Mouse (Mus musculus) intestine, postnatal 0 days (tissue): Measurements from ENCODE around the gene Fgfr2. TPM values are rescaled to one million over a fixed set of nuclear protein-coding genes. Genes with fewer than 3 reads are reported as not detected.

ENCODE experiments used
- ATAC-seq: fragments of 200-750 bp; cut with Nextera tagmentation; 2 replicates; pipeline ENCODE4 v1.8.0; 2017; ENCODE audit warnings: mild to moderate bottlenecking, moderate TSS enrichment, moderate library complexity
- H3K27ac ChIP-seq: fragments of 300-500 bp; sonication (generic); 2 replicates; pipeline ENCODE4 v1.5.1; 2014; ENCODE audit warnings: mild to moderate bottlenecking, low read depth, low read length, moderate library complexity
- H3K27me3 ChIP-seq: fragments of 300-500 bp; sonication (generic); replicated peaks from 2 replicates; pipeline ENCODE4 v1.6.1; 2014; ENCODE audit warnings: low read length, mixed read lengths; ENCODE audit not compliant: control insufficient read depth, insufficient read depth
- H3K36me3 ChIP-seq: fragments of 300-500 bp; sonication (generic); 2 replicates; pipeline ENCODE4 v1.6.1; 2014; ENCODE audit warnings: mild to moderate bottlenecking, moderate library complexity; ENCODE audit not compliant: control insufficient read depth, insufficient read depth
- H3K4me1 ChIP-seq: fragments of 300-500 bp; sonication (generic); replicated peaks from 2 replicates; pipeline ENCODE4 v1.6.1; 2014; ENCODE audit warnings: antibody characterized with exemption, low read length, mixed read lengths; ENCODE audit not compliant: control insufficient read depth, insufficient read depth
- H3K4me2 ChIP-seq: fragments of 300-500 bp; sonication (generic); replicated peaks from 2 replicates; pipeline ENCODE4 v1.6.1; 2014; ENCODE audit warnings: low read depth, mild to moderate bottlenecking, moderate library complexity
- H3K4me3 ChIP-seq: fragments of 300-500 bp; sonication (generic); 2 replicates; pipeline ENCODE4 v1.5.1; 2014; ENCODE audit warnings: low read depth, low read length
- H3K9ac ChIP-seq: fragments of 300-500 bp; sonication (generic); 2 replicates; pipeline ENCODE4 v1.6.1; 2014; ENCODE audit warnings: mild to moderate bottlenecking, low read depth, low read length
- H3K9me3 ChIP-seq: fragments of 300-500 bp; sonication (generic); 2 replicates; pipeline ENCODE4 v1.6.1; 2016; ENCODE audit warnings: mixed run types; ENCODE audit not compliant: control insufficient read depth
- CTCF ChIP-seq: sonication (generic); IDR thresholded peaks from 2 replicates; pipeline ENCODE4 v1.5.1; 2016; ENCODE audit warnings: low read depth, mild to moderate bottlenecking, control low read depth, antibody characterized with exemption, moderate library complexity
- WGBS: fragments of 180-500 bp; shearing (Covaris S2); extraction: QIAGEN DNeasy Blood & Tissue Kit; methylation state at CpG from one replicate; pipeline ENCODE4 v1.1.7; 2014; 5-methylcytosine and 5-hydroxymethylcytosine counted together
- polyA plus RNA-seq: library from polyadenylated mRNA; unstranded; fragments of >200 nt; fragmentation: Nextera tagmentation; extraction: Ambion mirVana; gene quantifications from 2 replicates; pipeline ENCODE4 v1.2.1, GENCODE M21; 2015

Fgfr2 gene
- polyA plus RNA-seq, 1 experiment from 2014 or later: 29.5 TPM

GRCm38 (mm10) chr7:130782501-130783050, 2340.6 kb downstream of the Fgfr2 start:
- H3K27ac ChIP-seq: no peak overlapping the region
- no peaks in the 10 kb centered on the region for H3K27me3 ChIP-seq
- no peak overlapping the region for H3K4me2 ChIP-seq
- no peaks in the 10 kb centered on the region for H3K4me1 ChIP-seq
- H3K4me3 ChIP-seq: no peak overlapping the region
- 64% methylated on average over 5 of the region's 5 CpGs for WGBS
- H3K9ac ChIP-seq: no peak overlapping the region
- no peak for TF ChIP-seq CTCF
- no peak for ATAC-seq
- no peaks in the 10 kb centered on the region for H3K9me3 ChIP-seq
- H3K36me3 ChIP-seq: no peaks in the 10 kb centered on the region

GRCm38 (mm10) chr7:130780866-130781419, 2342.2 kb downstream of the Fgfr2 start:
- Histone ChIP-seq H3K27me3 (no peaks in the 10 kb centered on the region), H3K4me3 (no peak overlapping the region), H3K36me3 (no peaks in the 10 kb centered on the region), H3K4me1 (no peaks in the 10 kb centered on the region), H3K4me2 (no peak overlapping the region), H3K9me3 (no peaks in the 10 kb centered on the region), H3K27ac (no peak overlapping the region), H3K9ac (no peak overlapping the region)
- TF ChIP-seq CTCF: no peak
- no peak for ATAC-seq
- WGBS: 47% methylated on average over 5 of the region's 5 CpGs

GRCm38 (mm10) chr7:130773914-130774630, 2349.1 kb downstream of the Fgfr2 start, which contains the start of gene Btbd16:
Btbd16 (plus strand) TSS chr7:130774069.
- H3K27ac ChIP-seq: no peak within 1 kb of the TSS
- WGBS: 55% methylated on average over 9 of the region's 9 CpGs
- H3K9me3 ChIP-seq: no peaks in the 10 kb centered on the region
- no peak for TF ChIP-seq CTCF
- no peak within 1 kb of the TSS for H3K4me2 ChIP-seq
- no peaks in the 10 kb centered on the region for H3K4me1 ChIP-seq
- ATAC-seq: no peak
- H3K4me3 ChIP-seq: no peak within 1 kb of the TSS
- H3K36me3 ChIP-seq: no peaks in the 10 kb centered on the region
- no peak within 1 kb of the TSS for H3K9ac ChIP-seq
- no peaks in the 10 kb centered on the region for H3K27me3 ChIP-seq

- H3K4me1 ChIP-seq: no peaks in the 10 kb centered on the region
- H3K4me3 ChIP-seq: no peak overlapping the region
- 54% methylated on average over 11 of the region's 11 CpGs for WGBS
- no peaks in the 10 kb centered on the region for H3K36me3 ChIP-seq
- H3K9me3 ChIP-seq: no peaks in the 10 kb centered on the region
- TF ChIP-seq CTCF: peak; percentile 77
- no peak overlapping the region for H3K27ac ChIP-seq
- H3K9ac ChIP-seq: no peak overlapping the region
- peak; percentile 31; the same call in 1 of the 2 replicates for ATAC-seq
- H3K27me3 ChIP-seq: no peaks in the 10 kb centered on the region
- no peak overlapping the region for H3K4me2 ChIP-seq
Measured at GRCm38 (mm10) chr7:130773171-130773830, 2349.8 kb downstream of the Fgfr2 start.

GRCm38 (mm10) chr7:130770707-130771106, 2352.4 kb downstream of the Fgfr2 start:
- H3K27me3 ChIP-seq: no peaks in the 10 kb centered on the region
- H3K27ac ChIP-seq: no peak overlapping the region
- ATAC-seq: no peak
- H3K4me3 ChIP-seq: no peak overlapping the region
- no peaks in the 10 kb centered on the region for H3K9me3 ChIP-seq
- peak; percentile 90 for TF ChIP-seq CTCF
- no peaks in the 10 kb centered on the region for H3K36me3 ChIP-seq
- no peak overlapping the region for H3K4me2 ChIP-seq
- H3K9ac ChIP-seq: no peak overlapping the region
- H3K4me1 ChIP-seq: no peaks in the 10 kb centered on the region
- WGBS: 17% methylated on average over 3 of the region's 3 CpGs

GRCm38 (mm10) chr7:130768151-130768550, 2355.0 kb downstream of the Fgfr2 start:
- Histone ChIP-seq H3K27ac (no peak overlapping the region), H3K4me3 (no peak overlapping the region), H3K27me3 (no peaks in the 10 kb centered on the region), H3K4me1 (no peaks in the 10 kb centered on the region), H3K36me3 (0 out of 2 replicates have a peak, but pooled peaks cover 4% of the 10 kb centered on the region), H3K9me3 (no peaks in the 10 kb centered on the region), H3K4me2 (no peak overlapping the region), H3K9ac (no peak overlapping the region)
- no peak for ATAC-seq
- WGBS: 90% methylated on average over 4 of the region's 4 CpGs
- no peak for TF ChIP-seq CTCF
